Mouse (Mus musculus): Measurements from ENCODE around the gene Dmac2. TPM values are rescaled to one million over a fixed set of nuclear protein-coding genes. Genes with fewer than 3 reads are reported as not detected.

Dmac2 gene
- polyA plus RNA-seq, 1 experiment from 2014 or later, result 22.4 TPM

- no peak for ATAC-seq (ENCODE audit: insufficient read depth, low FRiP score, low TSS enrichment)
- H3K9ac ChIP-seq (ENCODE audit: low read length), result no peak overlapping the region
- H3K9me3 ChIP-seq (ENCODE audit: control insufficient read depth, low read length), result no peaks in the 10 kb centered on the region
- H3K4me3 ChIP-seq (ENCODE audit: low read depth, low read length), result no peak overlapping the region
- no peaks in the 10 kb centered on the region for H3K4me1 ChIP-seq (ENCODE audit: control insufficient read depth, insufficient read depth, low read length)
- no peak overlapping the region for H3K27ac ChIP-seq (ENCODE audit: low read depth, low read length)
- no peak overlapping the region for H3K4me2 ChIP-seq (ENCODE audit: low read depth)
- DNase-seq (ENCODE audit: low spot score), result no peak
- no peaks in the 10 kb centered on the region for H3K36me3 ChIP-seq (ENCODE audit: control insufficient read depth, insufficient read depth, low read length)
- no peaks in the 10 kb centered on the region for H3K27me3 ChIP-seq (ENCODE audit: control insufficient read depth, insufficient read depth, low read length)
- WGBS, result 48% methylated on average over 6 of the region's 6 CpGs
Measured at GRCm38 (mm10) chr7:25610056-25610455, 9.2 kb upstream of the Dmac2 start.

GRCm38 (mm10) chr7:25611501-25611900 lies 7.7 kb upstream of the Dmac2 start:
- no peak overlapping the region for H3K4me3 ChIP-seq (ENCODE audit: low read depth, low read length)
- no peaks in the 10 kb centered on the region for H3K9me3 ChIP-seq (ENCODE audit: control insufficient read depth, low read length)
- WGBS, result 65% methylated on average over 7 of the region's 7 CpGs

GRCm38 (mm10) chr7:25614086-25614485 lies 5.1 kb upstream of the Dmac2 start:
- Histone ChIP-seq H3K4me3 (ENCODE audit: low read depth, low read length) (no peak overlapping the region), H3K27me3 (ENCODE audit: control insufficient read depth, insufficient read depth, low read length) (no peaks in the 10 kb centered on the region), H3K9me3 (ENCODE audit: control insufficient read depth, low read length) (no peaks in the 10 kb centered on the region), H3K36me3 (ENCODE audit: control insufficient read depth, insufficient read depth, low read length) (no peaks in the 10 kb centered on the region), H3K9ac (ENCODE audit: low read length) (no peak overlapping the region), H3K27ac (ENCODE audit: low read depth, low read length) (no peak overlapping the region), H3K4me1 (ENCODE audit: control insufficient read depth, insufficient read depth, low read length) (no peaks in the 10 kb centered on the region), H3K4me2 (ENCODE audit: low read depth) (no peak overlapping the region)
- 80% methylated on average over 5 of the region's 5 CpGs for WGBS
- ATAC-seq (ENCODE audit: insufficient read depth, low FRiP score, low TSS enrichment) (no peak), DNase-seq (ENCODE audit: low spot score) (no peak)

More at GRCm38 (mm10) chr7:25611501-25611900, 7.7 kb upstream of the Dmac2 start:
- no peaks in the 10 kb centered on the region for H3K36me3 ChIP-seq (ENCODE audit: control insufficient read depth, insufficient read depth, low read length)
- no peak overlapping the region for H3K27ac ChIP-seq (ENCODE audit: low read depth, low read length)
- no peak overlapping the region for H3K4me2 ChIP-seq (ENCODE audit: low read depth)
- no peak overlapping the region for H3K9ac ChIP-seq (ENCODE audit: low read length)
- no peaks in the 10 kb centered on the region for H3K4me1 ChIP-seq (ENCODE audit: control insufficient read depth, insufficient read depth, low read length)
- H3K27me3 ChIP-seq (ENCODE audit: control insufficient read depth, insufficient read depth, low read length), result no peaks in the 10 kb centered on the region
- DNase-seq (ENCODE audit: low spot score) (no peak), ATAC-seq (ENCODE audit: insufficient read depth, low FRiP score, low TSS enrichment) (no peak)

GRCm38 (mm10) chr7:25614831-25615705 lies 4.1 kb upstream of the Dmac2 start:
- no peak for ATAC-seq (ENCODE audit: insufficient read depth, low FRiP score, low TSS enrichment)
- H3K27ac ChIP-seq (ENCODE audit: low read depth, low read length), result no peak overlapping the region
- no peak for DNase-seq (ENCODE audit: low spot score)
- H3K4me2 ChIP-seq (ENCODE audit: low read depth), result no peak overlapping the region
- no peaks in the 10 kb centered on the region for H3K27me3 ChIP-seq (ENCODE audit: control insufficient read depth, insufficient read depth, low read length)
- H3K4me1 ChIP-seq (ENCODE audit: control insufficient read depth, insufficient read depth, low read length), result no peaks in the 10 kb centered on the region
- no peak overlapping the region for H3K4me3 ChIP-seq (ENCODE audit: low read depth, low read length)
- WGBS, result 65% methylated on average over 21 of the region's 21 CpGs
- no peaks in the 10 kb centered on the region for H3K36me3 ChIP-seq (ENCODE audit: control insufficient read depth, insufficient read depth, low read length)
- H3K9me3 ChIP-seq (ENCODE audit: control insufficient read depth, low read length), result no peaks in the 10 kb centered on the region
- H3K9ac ChIP-seq (ENCODE audit: low read length), result no peak overlapping the region

GRCm38 (mm10) chr7:25615706-25616011 lies 3.6 kb upstream of the Dmac2 start, which contains the start of gene Erich4:
TSS of gene Erich4 (minus strand) at chr7:25615892.
- no peaks in the 10 kb centered on the region for H3K27me3 ChIP-seq (ENCODE audit: control insufficient read depth, insufficient read depth, low read length)
- no peak within 1 kb of the TSS for H3K4me3 ChIP-seq (ENCODE audit: low read depth, low read length)
- DNase-seq (ENCODE audit: low spot score) (no peak), ATAC-seq (ENCODE audit: insufficient read depth, low FRiP score, low TSS enrichment) (no peak)
- H3K4me1 ChIP-seq (ENCODE audit: control insufficient read depth, insufficient read depth, low read length), result no peaks in the 10 kb centered on the region
- no peak within 1 kb of the TSS for H3K9ac ChIP-seq (ENCODE audit: low read length)
- 88% methylated on average over 5 of the region's 5 CpGs for WGBS
- no peaks in the 10 kb centered on the region for H3K9me3 ChIP-seq (ENCODE audit: control insufficient read depth, low read length)
- no peaks in the 10 kb centered on the region for H3K36me3 ChIP-seq (ENCODE audit: control insufficient read depth, insufficient read depth, low read length)
- no peak within 1 kb of the TSS for H3K27ac ChIP-seq (ENCODE audit: low read depth, low read length)
- no peak within 1 kb of the TSS for H3K4me2 ChIP-seq (ENCODE audit: low read depth)

GRCm38 (mm10) chr7:25617376-25618160 lies 1.6 kb upstream of the Dmac2 start:
- 89% methylated on average over 10 of the region's 10 CpGs for WGBS
- no peak overlapping the region for H3K27ac ChIP-seq (ENCODE audit: low read depth, low read length)
- H3K4me2 ChIP-seq (ENCODE audit: low read depth), result no peak overlapping the region
- H3K4me3 ChIP-seq (ENCODE audit: low read depth, low read length), result no peak overlapping the region
- no peaks in the 10 kb centered on the region for H3K36me3 ChIP-seq (ENCODE audit: control insufficient read depth, insufficient read depth, low read length)
- ATAC-seq (ENCODE audit: insufficient read depth, low FRiP score, low TSS enrichment), result no peak
- no peak for DNase-seq (ENCODE audit: low spot score)
- no peak overlapping the region for H3K9ac ChIP-seq (ENCODE audit: low read length)
- no peaks in the 10 kb centered on the region for H3K9me3 ChIP-seq (ENCODE audit: control insufficient read depth, low read length)
- no peaks in the 10 kb centered on the region for H3K4me1 ChIP-seq (ENCODE audit: control insufficient read depth, insufficient read depth, low read length)
- no peaks in the 10 kb centered on the region for H3K27me3 ChIP-seq (ENCODE audit: control insufficient read depth, insufficient read depth, low read length)

GRCm38 (mm10) chr7:25619722-25619991 lies 443 bp downstream of the Dmac2 start:
- DNase-seq (ENCODE audit: low spot score) (no peak), ATAC-seq (ENCODE audit: insufficient read depth, low FRiP score, low TSS enrichment) (no peak)
- no peaks in the 10 kb centered on the region for H3K36me3 ChIP-seq (ENCODE audit: control insufficient read depth, insufficient read depth, low read length)
- H3K9me3 ChIP-seq (ENCODE audit: control insufficient read depth, low read length), result no peaks in the 10 kb centered on the region
- H3K4me2 ChIP-seq (ENCODE audit: low read depth), result peak overlapping the region; percentile 57
- no peaks in the 10 kb centered on the region for H3K4me1 ChIP-seq (ENCODE audit: control insufficient read depth, insufficient read depth, low read length)
- WGBS, result 24% methylated on average over 5 of the region's 5 CpGs
- no peaks in the 10 kb centered on the region for H3K27me3 ChIP-seq (ENCODE audit: control insufficient read depth, insufficient read depth, low read length)
- H3K27ac ChIP-seq (ENCODE audit: low read depth, low read length), result no peak overlapping the region
- peak overlapping the region; percentile 35; the same call in 1 of the 2 replicates for H3K9ac ChIP-seq (ENCODE audit: low read length)
- peak overlapping the region; percentile 36 for H3K4me3 ChIP-seq (ENCODE audit: low read depth, low read length)

- no peaks in the 10 kb centered on the region for H3K9me3 ChIP-seq (ENCODE audit: control insufficient read depth, low read length)
- H3K27ac ChIP-seq (ENCODE audit: low read depth, low read length), result no peak overlapping the region
- no peak overlapping the region for H3K4me2 ChIP-seq (ENCODE audit: low read depth)
- 91% methylated on average over 5 of the region's 5 CpGs for whole genome bisulfite sequencing
- H3K9ac ChIP-seq (ENCODE audit: low read length), result no peak overlapping the region
- H3K27me3 ChIP-seq (ENCODE audit: control insufficient read depth, insufficient read depth, low read length), result no peaks in the 10 kb centered on the region
- ATAC-seq (ENCODE audit: insufficient read depth, low FRiP score, low TSS enrichment) (no peak), DNase-seq (ENCODE audit: low spot score) (no peak)
- H3K4me1 ChIP-seq (ENCODE audit: control insufficient read depth, insufficient read depth, low read length), result no peaks in the 10 kb centered on the region
- no peak overlapping the region for H3K4me3 ChIP-seq (ENCODE audit: low read depth, low read length)
- H3K36me3 ChIP-seq (ENCODE audit: control insufficient read depth, insufficient read depth, low read length), result no peaks in the 10 kb centered on the region
Measured at GRCm38 (mm10) chr7:25620101-25620500, 887 bp downstream of the Dmac2 start.

GRCm38 (mm10) chr7:25620751-25621150 lies 1.5 kb downstream of the Dmac2 start:
- WGBS, result 91% methylated on average over 11 of the region's 11 CpGs
- ATAC-seq (ENCODE audit: insufficient read depth, low FRiP score, low TSS enrichment), result no peak
- Histone ChIP-seq H3K9ac (ENCODE audit: low read length) (no peak overlapping the region), H3K36me3 (ENCODE audit: control insufficient read depth, insufficient read depth, low read length) (no peaks in the 10 kb centered on the region), H3K27me3 (ENCODE audit: control insufficient read depth, insufficient read depth, low read length) (no peaks in the 10 kb centered on the region), H3K9me3 (ENCODE audit: control insufficient read depth, low read length) (no peaks in the 10 kb centered on the region), H3K27ac (ENCODE audit: low read depth, low read length) (no peak overlapping the region), H3K4me3 (ENCODE audit: low read depth, low read length) (no peak overlapping the region), H3K4me1 (ENCODE audit: control insufficient read depth, insufficient read depth, low read length) (no peaks in the 10 kb centered on the region), H3K4me2 (ENCODE audit: low read depth) (no peak overlapping the region)
- DNase-seq (ENCODE audit: low spot score), result no peak
